Mouse (Mus musculus) kidney, adult 2 months (tissue): Measurements from ENCODE around the gene Fbxo42.

Source experiments
- CTCF ChIP-seq: fragments of 200-500 bp; conservative IDR thresholded peaks from 2 replicates; pipeline ENCODE4 v1.5.1; 2011; ENCODE audit warnings: low read depth, mild to moderate bottlenecking, control low read depth, low read length, moderate library complexity, mixed read lengths; ENCODE audit not compliant: insufficient read depth, insufficient read length
- POLR2A ChIP-seq: fragments of 200-500 bp; IDR thresholded peaks from one replicate; pipeline ENCODE4 v1.6.1; 2011; ENCODE audit warnings: low read depth, low read length, control low read depth

GRCm38 (mm10) chr4:141244401-141244800 lies 96.7 kb downstream of the Fbxo42 start:
- no peak for TF ChIP-seq POLR2A
- TF ChIP-seq CTCF = no peak
